In the genomic region with DNA sequence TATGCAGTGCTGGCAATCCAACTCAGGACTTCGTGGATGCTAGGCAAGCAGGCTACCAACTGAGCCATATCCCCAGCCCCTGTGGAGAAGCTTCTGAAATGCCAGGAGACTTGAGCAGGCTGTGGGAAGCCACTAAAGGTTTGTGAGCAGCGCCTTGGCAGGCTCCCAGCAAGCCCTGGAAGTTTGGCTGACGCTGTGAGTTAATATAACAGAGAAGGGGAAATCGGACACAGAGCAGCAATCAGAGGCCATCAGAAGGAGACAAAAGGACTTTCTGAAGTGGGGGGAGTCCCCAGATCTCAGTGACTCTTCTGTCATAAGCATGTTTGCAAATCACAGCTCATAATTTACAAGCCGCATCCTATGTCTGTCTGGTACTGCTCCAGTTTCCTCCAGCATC, we compare ENCODE assay signal across 10 mouse cellular contexts.
DNase-seq lines count a peak whose midpoint lies in the region; ATAC-seq lines count a peak whose summit lies in the region.
"Had no signal": no experiment of that assay in that cellular context is flagged by ENCODE, and none has a peak within 500 bp of the region (broad histone marks: within the 10 kb centered on the region; RNA-seq: fewer than 3 reads in every experiment).

No protein-coding gene starts in this region.

- H3K36me3 ChIP-seq in heart, embryonic 10.5 days: no peaks in the 10 kb centered on the region
- no peaks in the 10 kb centered on the region for H3K36me3 ChIP-seq in kidney, embryonic 16.5 days (ENCODE audit: insufficient read depth, low read length)
- H3K36me3 ChIP-seq: hindbrain, embryonic 15.5 days; stomach, embryonic 15.5 days had no signal

- peak; percentile 94 for DNase-seq in heart, adult 11 months
- no peak for DNase-seq in heart, embryonic 10.5 days (ENCODE audit: low spot score)
- peak; percentile 43 for DNase-seq in urinary bladder, postnatal 14 days (ENCODE audit: low spot score)
- no peak for DNase-seq in urinary bladder, postnatal 4 days (ENCODE audit: low spot score in 2 of 2)
- no peak for DNase-seq in spleen, postnatal 10 days (ENCODE audit: low spot score in 2 of 2)

- peaks cover 65% of the 10 kb centered on the region; the same call in 1 of the 2 replicates for H3K27me3 ChIP-seq in heart, embryonic 10.5 days (ENCODE audit: insufficient read depth, poor library complexity, severe bottlenecking)
- H3K27me3 ChIP-seq in kidney, embryonic 16.5 days (ENCODE audit: insufficient read depth, low read length): peaks cover 3% of the 10 kb centered on the region; the same call in 1 of the 2 replicates
- H3K27me3 ChIP-seq: hindbrain, embryonic 15.5 days; stomach, embryonic 15.5 days had no signal

- no peak overlapping the region for H3K4me2 ChIP-seq in kidney, embryonic 16.5 days (replicated peaks; ENCODE audit: low read depth, low read length)
- H3K4me2 ChIP-seq: hindbrain, embryonic 15.5 days; stomach, embryonic 15.5 days had no signal

- no peaks in the 10 kb centered on the region for H3K9me3 ChIP-seq in heart, embryonic 10.5 days
- 0 out of 2 replicates have a peak, but pooled peaks cover 2% of the 10 kb centered on the region for H3K9me3 ChIP-seq in kidney, embryonic 16.5 days (ENCODE audit: low read length)
- H3K9me3 ChIP-seq: hindbrain, embryonic 15.5 days; stomach, embryonic 15.5 days had no signal

- no peak overlapping the region for H3K9ac ChIP-seq in kidney, embryonic 16.5 days (replicated peaks; ENCODE audit: low read length)
- H3K9ac ChIP-seq: hindbrain, embryonic 15.5 days; stomach, embryonic 15.5 days had no signal

- H3K27ac ChIP-seq in heart, embryonic 10.5 days: no peak overlapping the region
- no peak overlapping the region for H3K27ac ChIP-seq in kidney, embryonic 16.5 days (ENCODE audit: low read length)
- H3K27ac ChIP-seq: hindbrain, embryonic 15.5 days; stomach, embryonic 15.5 days had no signal

- no peak overlapping the region for H3K4me3 ChIP-seq in heart, embryonic 10.5 days
- H3K4me3 ChIP-seq in kidney, embryonic 16.5 days (ENCODE audit: low read length): no peak overlapping the region
- H3K4me3 ChIP-seq: hindbrain, embryonic 15.5 days; stomach, embryonic 15.5 days had no signal

- ATAC-seq in kidney, embryonic 16.5 days (ENCODE audit: low FRiP score, low TSS enrichment): 0 out of 2 replicates have a peak, but pooled peaks have one; percentile 19
- ATAC-seq in frontal cortex, adult (ENCODE audit: low TSS enrichment): no peak
- no peak for ATAC-seq in CD4-positive, CD25-positive, alpha-beta regulatory T cell, adult 4 months

- whole genome bisulfite sequencing in heart, embryonic 10.5 days: 60% methylated on average over 5 of the region's 5 CpGs
- 50% methylated on average over 5 of the region's 5 CpGs for WGBS in kidney, embryonic 16.5 days

- no peaks in the 10 kb centered on the region for H3K4me1 ChIP-seq in heart, embryonic 10.5 days
- H3K4me1 ChIP-seq in kidney, embryonic 16.5 days (ENCODE audit: insufficient read depth, low read length): peaks cover 10% of the 10 kb centered on the region; the same call in 1 of the 2 replicates
- H3K4me1 ChIP-seq: hindbrain, embryonic 15.5 days; stomach, embryonic 15.5 days had no signal

Comparison
In these comparisons a context has a peak if more than half of its experiments do, and no peak if none do; other contexts are left out.
1. DNase-seq: peak in heart, adult 11 months (single experiment) and urinary bladder, postnatal 14 days (single experiment); none in heart, embryonic 10.5 days (single experiment), urinary bladder, postnatal 4 days (0 of 2) and spleen, postnatal 10 days (0 of 2).